Mouse (Mus musculus): ENCODE measurements around the gene Ctnnbl1. TPM values are rescaled to one million over a fixed set of nuclear protein-coding genes. Genes with fewer than 3 reads are reported as not detected.

The Ctnnbl1 gene
- polyA plus RNA-seq, 1 experiment from 2014 or later, result 35.7 TPM

DNA sequence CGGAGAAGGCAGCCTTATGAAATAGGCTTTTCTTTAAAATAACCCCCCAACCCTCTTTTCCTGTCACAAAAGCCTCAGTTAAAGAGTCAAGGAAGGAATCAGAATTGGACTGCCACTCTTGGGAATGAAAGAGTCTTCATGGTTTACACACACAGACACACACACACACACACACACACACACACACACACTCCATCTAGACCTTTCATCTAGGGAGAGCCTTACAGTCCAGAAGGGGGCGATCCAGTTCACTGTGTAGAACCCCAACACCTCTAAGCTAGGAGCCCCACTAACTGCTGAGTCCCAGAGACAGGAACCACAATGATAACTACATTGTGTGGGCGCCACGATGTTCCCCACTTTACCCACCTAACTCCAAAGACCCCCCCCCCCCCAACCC, 176.5 kb downstream of the Ctnnbl1 start:
- no peak overlapping the region for H3K9ac ChIP-seq
- H3K4me3 ChIP-seq, result no peak overlapping the region
- H3K27me3 ChIP-seq (replicated peaks), result peaks cover 60% of the 10 kb centered on the region
- no peaks in the 10 kb centered on the region for H3K36me3 ChIP-seq
- H3K4me2 ChIP-seq, result no peak overlapping the region
- 8% methylated on average over 4 of the region's 4 CpGs for WGBS (ENCODE audit: insufficient replicate concordance)
- H3K9me3 ChIP-seq (replicated peaks), result no peaks in the 10 kb centered on the region
- peaks cover 8% of the 10 kb centered on the region for H3K4me1 ChIP-seq
- ATAC-seq, result no peak
- H3K27ac ChIP-seq, result no peak overlapping the region

DNA sequence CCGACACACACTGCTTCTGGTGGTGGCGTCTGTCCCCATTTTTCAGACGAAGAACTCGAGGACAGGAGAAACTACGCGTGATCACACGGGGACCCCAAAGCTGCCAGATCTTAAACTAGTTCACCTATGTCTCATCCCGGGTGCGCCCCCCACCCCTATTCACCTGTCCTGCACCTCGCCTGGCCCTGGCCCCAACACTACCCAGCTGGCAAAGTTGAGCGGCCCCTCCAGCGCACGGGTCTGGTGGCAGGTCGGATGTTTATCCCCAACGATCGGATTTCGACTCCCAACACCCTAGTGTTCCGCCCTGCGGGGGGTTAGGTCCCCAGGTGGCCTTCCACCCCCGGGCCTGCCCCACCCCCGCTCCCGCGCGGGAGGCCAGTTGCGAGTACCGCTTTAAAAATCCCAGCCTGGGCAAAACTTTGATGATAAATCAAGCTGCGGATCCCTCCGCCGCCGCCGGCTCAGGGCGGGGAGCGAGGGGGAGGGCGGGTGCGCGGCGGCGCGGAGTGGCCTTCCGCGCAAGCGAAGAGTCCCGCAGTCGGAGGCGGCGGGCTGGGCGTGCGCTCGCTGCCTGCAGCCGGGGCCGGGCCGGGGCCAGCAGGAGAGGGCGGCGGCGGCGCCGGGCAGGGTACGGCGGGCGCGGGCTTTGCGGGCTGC, 177.0 kb downstream of the Ctnnbl1 start, which contains the start of gene Vstm2l:
Gene Vstm2l, plus strand, starts transcription at position 549 of the 660 bp plus-strand sequence.
- H3K36me3 ChIP-seq, result no peaks in the 10 kb centered on the region
- no peak within 1 kb of the TSS for H3K27ac ChIP-seq
- peaks cover 8% of the 10 kb centered on the region for H3K4me1 ChIP-seq
- H3K9me3 ChIP-seq (replicated peaks), result no peaks in the 10 kb centered on the region
- H3K4me2 ChIP-seq, result peak within 1 kb of the TSS; percentile 48
- peak within 1 kb of the TSS; percentile 33 for H3K4me3 ChIP-seq
- no peak within 1 kb of the TSS for H3K9ac ChIP-seq
- ATAC-seq, result no peak
- peaks cover 62% of the 10 kb centered on the region for H3K27me3 ChIP-seq (replicated peaks)
- WGBS (ENCODE audit: insufficient replicate concordance), result 7% methylated on average over 57 of the region's 62 CpGs

DNA sequence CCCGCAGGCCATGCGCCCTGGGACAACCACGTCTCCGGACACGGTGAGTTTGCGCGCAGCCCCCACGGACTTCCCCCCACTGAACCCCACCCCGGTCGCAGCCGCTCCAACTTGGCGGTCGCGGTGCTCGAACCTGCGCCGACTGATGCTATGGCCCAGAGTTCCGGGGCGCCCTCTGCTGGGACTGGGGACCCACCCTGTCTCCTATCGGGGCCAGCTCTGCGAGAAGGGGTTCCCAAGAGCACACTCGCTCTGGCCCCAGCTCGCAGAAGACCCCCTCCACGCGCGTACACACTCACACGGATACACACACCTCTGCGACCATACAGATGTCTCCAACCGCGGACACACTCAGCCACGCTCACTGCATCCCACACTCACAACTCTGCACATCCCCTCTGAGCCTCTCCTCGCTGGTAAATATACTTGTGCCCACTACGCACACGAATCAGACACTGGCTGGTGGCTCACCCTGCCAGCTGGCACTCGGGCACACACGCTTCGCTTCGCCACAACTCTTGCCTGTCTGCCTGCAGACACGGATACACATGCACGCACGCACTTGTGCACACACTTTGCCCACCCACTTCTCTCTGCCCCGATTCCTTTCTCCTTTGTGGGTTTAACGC, 177.8 kb downstream of the Ctnnbl1 start:
- Histone ChIP-seq H3K36me3 (no peaks in the 10 kb centered on the region), H3K4me2 (peak overlapping the region; percentile 48), H3K4me1 (peaks cover 8% of the 10 kb centered on the region), H3K9ac (no peak overlapping the region), H3K9me3 (replicated peaks) (no peaks in the 10 kb centered on the region), H3K4me3 (peak overlapping the region; percentile 33), H3K27ac (no peak overlapping the region), H3K27me3 (replicated peaks) (peaks cover 62% of the 10 kb centered on the region)
- no peak for ATAC-seq
- WGBS (ENCODE audit: insufficient replicate concordance), result 39% methylated on average over 40 of the region's 43 CpGs

DNA sequence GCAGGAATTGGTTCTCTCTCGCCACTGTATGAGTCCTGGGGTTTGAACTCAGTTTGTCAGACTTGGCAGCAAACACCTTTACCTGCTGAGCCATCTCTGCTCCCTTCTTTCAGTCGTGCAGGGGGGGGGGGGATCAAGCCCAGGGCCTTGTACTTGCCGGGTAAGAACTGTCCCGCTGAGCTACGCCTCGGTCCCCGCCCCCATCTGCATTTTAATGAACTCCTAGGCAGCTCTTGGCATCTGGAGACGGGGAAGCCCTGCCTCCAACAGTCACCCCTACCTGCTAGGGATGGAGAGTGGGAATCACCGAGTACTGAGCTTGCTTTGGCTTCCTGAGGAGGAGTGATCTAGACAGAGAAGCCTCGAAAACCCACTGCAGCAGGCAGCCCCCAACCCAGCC, 181.3 kb downstream of the Ctnnbl1 start:
- Histone ChIP-seq H3K27me3 (replicated peaks) (peaks cover 80% of the 10 kb centered on the region), H3K27ac (no peak overlapping the region), H3K36me3 (no peaks in the 10 kb centered on the region), H3K9me3 (replicated peaks) (no peaks in the 10 kb centered on the region), H3K4me3 (no peak overlapping the region), H3K4me2 (no peak overlapping the region), H3K4me1 (peaks cover 8% of the 10 kb centered on the region), H3K9ac (no peak overlapping the region)
- ATAC-seq, result no peak
- 12% methylated on average over 10 of the region's 10 CpGs for WGBS (ENCODE audit: insufficient replicate concordance)

DNA sequence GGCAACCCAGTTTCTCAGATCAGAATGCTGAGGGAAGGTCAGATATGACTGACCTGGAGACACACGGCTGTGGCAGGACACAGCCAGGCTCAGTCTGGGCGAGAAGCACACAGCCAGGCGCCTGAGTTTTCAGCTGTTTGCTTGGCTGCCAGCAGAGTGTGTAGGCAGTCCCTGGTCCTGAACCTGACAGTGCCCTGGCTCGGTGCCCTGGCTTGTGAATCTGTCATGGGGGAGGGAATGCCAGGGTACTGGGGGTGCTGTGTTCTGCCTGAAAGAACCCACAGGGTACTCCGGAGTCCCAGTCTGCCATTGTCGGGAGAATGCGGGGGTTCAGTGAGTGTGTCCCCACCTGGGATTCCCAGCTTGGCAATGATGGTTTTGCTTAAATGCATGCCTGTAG, 184.3 kb downstream of the Ctnnbl1 start:
- Histone ChIP-seq H3K9me3 (replicated peaks) (no peaks in the 10 kb centered on the region), H3K27me3 (replicated peaks) (peaks cover 69% of the 10 kb centered on the region), H3K27ac (no peak overlapping the region), H3K4me1 (no peaks in the 10 kb centered on the region), H3K4me2 (no peak overlapping the region), H3K9ac (no peak overlapping the region), H3K4me3 (no peak overlapping the region), H3K36me3 (no peaks in the 10 kb centered on the region)
- 60% methylated on average over 7 of the region's 7 CpGs for WGBS (ENCODE audit: insufficient replicate concordance)
- ATAC-seq, result no peak

DNA sequence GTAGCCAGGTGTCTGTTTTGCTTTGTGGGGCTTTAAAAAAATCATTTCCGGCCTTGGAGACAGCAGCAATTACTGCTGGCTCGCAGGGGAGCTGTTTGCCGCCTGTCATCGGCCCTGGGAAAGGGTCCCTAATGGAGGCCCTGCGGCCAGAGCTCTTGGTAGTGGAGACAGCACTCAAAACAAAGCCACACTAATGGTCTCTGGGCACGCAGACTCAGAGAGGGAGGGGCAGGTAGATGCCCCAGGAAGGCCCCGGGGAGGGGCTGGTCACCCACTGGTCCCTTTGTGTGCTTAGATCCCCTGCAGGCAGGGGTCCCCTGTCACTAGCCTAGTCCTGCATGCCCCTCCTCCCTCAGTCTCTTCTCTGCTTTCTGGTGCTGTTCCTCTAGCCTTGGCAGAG, 186.2 kb downstream of the Ctnnbl1 start:
- H3K36me3 ChIP-seq, result no peaks in the 10 kb centered on the region
- H3K27ac ChIP-seq, result no peak overlapping the region
- H3K4me1 ChIP-seq, result no peaks in the 10 kb centered on the region
- H3K9ac ChIP-seq, result no peak overlapping the region
- no peaks in the 10 kb centered on the region for H3K9me3 ChIP-seq (replicated peaks)
- WGBS (ENCODE audit: insufficient replicate concordance), result 14% methylated on average over 7 of the region's 7 CpGs
- no peak overlapping the region for H3K4me2 ChIP-seq
- H3K27me3 ChIP-seq (replicated peaks), result peaks cover 69% of the 10 kb centered on the region
- no peak for ATAC-seq
- no peak overlapping the region for H3K4me3 ChIP-seq

DNA sequence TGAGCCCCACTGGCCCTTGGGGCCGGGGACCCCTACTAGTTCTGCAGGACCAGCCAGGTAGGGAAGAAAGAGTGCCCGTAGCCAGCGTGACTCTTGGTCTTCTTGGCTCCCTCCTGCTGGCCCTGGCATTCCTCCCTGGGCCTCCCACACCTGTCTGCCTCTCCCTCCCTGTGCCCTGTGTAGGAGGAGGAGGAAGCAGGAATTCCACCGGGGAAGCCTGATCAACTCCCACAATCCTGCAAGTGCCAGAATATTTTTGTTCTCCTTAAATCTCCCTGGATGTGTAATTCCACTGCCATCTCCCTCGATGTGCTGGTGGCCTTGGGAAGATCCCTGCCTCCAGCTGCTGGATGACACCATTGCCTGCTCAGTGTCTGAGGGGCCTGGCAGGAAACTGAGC, 187.3 kb downstream of the Ctnnbl1 start:
- WGBS (ENCODE audit: insufficient replicate concordance), result 36% methylated on average over 5 of the region's 5 CpGs
- no peaks in the 10 kb centered on the region for H3K4me1 ChIP-seq

DNA sequence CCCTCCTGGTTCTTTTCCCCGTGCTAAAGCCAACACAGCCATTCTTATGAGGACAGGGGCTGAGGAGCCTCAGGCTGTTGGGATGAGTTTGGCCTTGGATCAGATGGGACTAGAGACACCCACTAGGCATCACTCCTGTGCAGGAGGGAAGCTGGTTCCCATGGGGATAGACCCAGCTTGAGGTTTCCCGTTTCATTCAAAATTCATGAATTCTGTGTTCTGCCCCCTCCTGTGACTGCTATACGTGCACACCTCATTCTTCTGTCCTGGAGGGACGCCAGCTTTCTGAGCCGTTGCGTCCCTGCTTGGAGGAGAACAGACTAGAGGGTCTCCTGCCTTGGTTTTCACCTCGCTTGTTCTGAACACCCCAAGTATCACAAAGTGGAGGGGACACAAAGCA, 189.3 kb downstream of the Ctnnbl1 start:
- 54% methylated on average over 7 of the region's 7 CpGs for WGBS (ENCODE audit: insufficient replicate concordance)
- Histone ChIP-seq H3K4me2 (no peak overlapping the region), H3K4me1 (no peaks in the 10 kb centered on the region), H3K27ac (no peak overlapping the region), H3K9me3 (replicated peaks) (no peaks in the 10 kb centered on the region), H3K4me3 (no peak overlapping the region), H3K36me3 (no peaks in the 10 kb centered on the region), H3K27me3 (replicated peaks) (peaks cover 61% of the 10 kb centered on the region), H3K9ac (no peak overlapping the region)
- no peak for ATAC-seq

More for the DNA sequence above, 187.3 kb downstream of the Ctnnbl1 start:
- peaks cover 66% of the 10 kb centered on the region for H3K27me3 ChIP-seq (replicated peaks)
- no peaks in the 10 kb centered on the region for H3K36me3 ChIP-seq
- H3K9ac ChIP-seq, result no peak overlapping the region
- no peak overlapping the region for H3K27ac ChIP-seq
- H3K4me3 ChIP-seq, result no peak overlapping the region
- no peak overlapping the region for H3K4me2 ChIP-seq
- no peak for ATAC-seq
- no peaks in the 10 kb centered on the region for H3K9me3 ChIP-seq (replicated peaks)

DNA sequence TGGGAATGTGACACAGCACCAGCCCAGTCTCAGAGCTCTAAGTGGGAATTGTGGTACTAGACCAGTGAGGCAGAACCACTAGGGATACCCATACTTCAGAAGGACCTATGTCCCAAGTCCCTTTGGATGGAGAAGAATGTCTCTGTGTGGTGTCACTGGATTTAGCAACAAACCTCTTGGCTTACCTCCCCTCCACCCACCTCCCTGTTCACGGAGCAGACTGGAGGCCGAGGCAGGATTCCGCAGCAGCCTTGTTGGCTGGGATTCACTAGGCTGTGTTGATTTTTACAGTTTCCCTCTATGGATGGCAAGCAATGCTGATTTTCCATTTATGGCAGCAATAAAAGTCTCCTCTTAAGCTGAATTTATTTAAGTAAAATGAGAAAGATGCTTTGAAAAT, 189.7 kb downstream of the Ctnnbl1 start:
- H3K4me2 ChIP-seq, result no peak overlapping the region
- 66% methylated on average over 3 of the region's 3 CpGs for WGBS (ENCODE audit: insufficient replicate concordance)
- ATAC-seq, result no peak
- H3K27me3 ChIP-seq (replicated peaks), result peaks cover 56% of the 10 kb centered on the region
- H3K9ac ChIP-seq, result no peak overlapping the region
- H3K36me3 ChIP-seq, result no peaks in the 10 kb centered on the region
- no peaks in the 10 kb centered on the region for H3K4me1 ChIP-seq
- no peaks in the 10 kb centered on the region for H3K9me3 ChIP-seq (replicated peaks)
- no peak overlapping the region for H3K27ac ChIP-seq
- H3K4me3 ChIP-seq, result no peak overlapping the region

DNA sequence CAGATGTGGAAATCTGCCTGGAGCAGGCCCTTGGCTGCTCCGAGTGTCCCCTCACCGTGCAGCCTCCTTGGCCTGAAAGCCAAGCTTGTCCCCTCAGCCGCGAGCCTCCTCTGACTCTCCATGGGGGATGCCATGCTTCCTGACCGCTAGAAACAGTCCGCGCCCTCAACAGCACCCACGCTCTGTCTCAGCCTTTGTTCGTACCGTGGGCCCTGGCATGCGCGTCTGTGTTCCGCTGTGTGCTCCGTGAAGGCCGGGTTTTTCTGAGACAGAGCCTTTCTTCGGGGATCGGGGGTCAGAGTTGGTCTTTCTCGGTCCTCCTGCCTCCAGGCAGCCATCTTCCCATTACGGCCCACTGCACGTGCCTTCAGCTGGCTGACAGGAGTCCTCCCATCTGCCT, 190.2 kb downstream of the Ctnnbl1 start:
- Histone ChIP-seq H3K4me3 (no peak overlapping the region), H3K27me3 (replicated peaks) (peaks cover 58% of the 10 kb centered on the region), H3K4me1 (no peaks in the 10 kb centered on the region), H3K9ac (no peak overlapping the region), H3K4me2 (no peak overlapping the region), H3K36me3 (no peaks in the 10 kb centered on the region), H3K9me3 (replicated peaks) (no peaks in the 10 kb centered on the region), H3K27ac (no peak overlapping the region)
- no peak for ATAC-seq
- WGBS (ENCODE audit: insufficient replicate concordance), result 49% methylated on average over 20 of the region's 20 CpGs

DNA sequence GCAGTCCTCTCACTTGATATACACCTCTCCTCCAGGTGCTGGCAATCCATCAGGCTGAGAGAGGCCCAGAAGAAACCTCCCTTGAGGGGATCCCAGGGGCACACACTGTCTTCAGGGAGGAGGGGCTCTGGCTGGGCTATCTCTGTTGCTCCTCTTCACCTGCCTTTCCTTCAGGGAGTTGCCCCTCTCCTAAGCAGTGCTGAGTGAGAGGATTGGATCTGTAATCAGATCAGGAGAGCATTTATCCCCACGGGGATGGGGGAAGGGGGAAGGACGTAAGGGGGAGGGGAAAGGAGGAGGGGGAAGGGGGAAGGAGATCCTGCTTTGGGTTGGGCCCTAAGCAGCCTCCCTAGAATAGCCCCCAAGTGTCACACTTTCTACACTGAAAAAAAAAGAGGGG, 190.6 kb downstream of the Ctnnbl1 start:
- Histone ChIP-seq H3K27me3 (replicated peaks) (peaks cover 56% of the 10 kb centered on the region), H3K4me2 (no peak overlapping the region), H3K4me1 (no peaks in the 10 kb centered on the region), H3K4me3 (no peak overlapping the region), H3K36me3 (no peaks in the 10 kb centered on the region), H3K9ac (no peak overlapping the region), H3K9me3 (replicated peaks) (no peaks in the 10 kb centered on the region), H3K27ac (no peak overlapping the region)
- ATAC-seq, result no peak
- 23% methylated on average over 2 of the region's 2 CpGs for WGBS (ENCODE audit: insufficient replicate concordance)

DNA sequence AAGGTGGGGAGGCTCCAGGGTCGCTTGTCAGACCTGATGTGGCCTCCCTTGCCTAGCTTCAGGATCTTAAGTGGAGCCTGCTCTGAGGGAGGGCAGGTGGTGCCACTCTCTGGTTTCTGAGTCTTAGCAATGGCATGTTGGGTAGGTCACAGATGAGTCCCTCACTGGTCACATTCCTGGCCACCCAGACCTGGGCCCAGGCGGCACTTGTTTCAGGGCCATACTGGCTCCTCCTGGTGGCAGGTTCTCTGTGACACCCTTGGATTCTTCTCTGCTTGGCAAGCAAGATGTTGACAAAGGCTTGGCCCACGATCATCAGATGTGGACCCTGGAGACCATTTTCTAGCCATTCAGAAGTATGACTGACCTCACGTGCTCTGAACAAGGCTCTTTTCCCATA, 195.5 kb downstream of the Ctnnbl1 start:
- Histone ChIP-seq H3K4me1 (peaks cover 9% of the 10 kb centered on the region), H3K9ac (no peak overlapping the region), H3K4me3 (no peak overlapping the region), H3K36me3 (no peaks in the 10 kb centered on the region), H3K9me3 (replicated peaks) (no peaks in the 10 kb centered on the region), H3K27me3 (replicated peaks) (peaks cover 33% of the 10 kb centered on the region), H3K27ac (no peak overlapping the region), H3K4me2 (no peak overlapping the region)
- ATAC-seq, result no peak
- WGBS (ENCODE audit: insufficient replicate concordance), result 58% methylated on average over 4 of the region's 4 CpGs

All from liver, embryonic 12.5 days (tissue).